Mouse (Mus musculus) heart, adult 10 weeks (tissue): ENCODE data around the gene Olfr434. TPM values are rescaled to one million over a fixed set of nuclear protein-coding genes. Genes with fewer than 3 reads are reported as not detected.

Source experiments
- polyA plus RNA-seq: library from polyadenylated mRNA; stranded (reverse); fragments of 350-450 nt; fragmentation: Illumina TruSeq; extraction: RNeasy Lipid Tissue Mini Kit (QIAGEN cat#74804); gene quantifications from one replicate; pipeline ENCODE4 v1.2.3, GENCODE M21; 2014; ENCODE audit warnings: low read depth, low replicate concordance

Olfr434 gene
- not detected for polyA plus RNA-seq

DNA sequence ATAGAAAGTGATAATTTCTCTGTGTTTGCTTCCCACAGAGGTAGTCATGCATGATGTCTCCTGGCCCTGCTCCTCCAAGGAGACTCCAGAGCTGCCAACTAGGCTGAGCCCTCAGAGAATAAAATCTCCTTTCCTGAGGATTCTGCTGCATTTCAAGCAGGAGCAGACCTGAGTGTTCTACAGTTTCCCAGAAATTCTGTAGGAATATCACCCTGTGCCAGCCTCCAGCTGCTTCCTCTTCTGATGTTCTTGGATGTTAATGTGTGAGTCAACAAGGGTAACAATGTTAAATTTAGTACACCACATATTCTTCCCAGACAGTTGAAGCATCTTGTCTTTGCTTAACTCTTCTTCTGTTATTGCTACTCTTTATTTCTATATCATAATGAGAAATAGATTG, at the start of gene Olfr434:
Gene Olfr434 (plus strand): TSS at position 149 of the 400 bp plus-strand sequence.

DNA sequence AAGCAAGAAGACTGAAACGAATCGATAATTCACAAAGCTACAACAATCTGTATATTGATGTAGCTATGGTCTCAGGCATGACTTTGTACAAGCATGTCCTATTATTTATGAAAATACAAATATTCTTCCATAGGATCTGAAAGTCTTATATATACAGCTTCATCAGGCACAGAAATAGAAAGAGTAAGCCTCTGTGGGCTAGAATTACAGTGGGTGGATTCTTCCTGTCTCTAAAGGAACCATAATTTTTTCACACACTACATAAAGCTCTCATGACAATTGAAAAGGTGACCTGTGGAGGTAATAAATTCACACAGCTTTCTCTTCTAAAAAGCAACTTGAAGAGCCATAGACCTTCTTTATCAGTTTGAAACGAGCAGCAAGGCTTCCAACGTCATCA, 41.0 kb upstream of the Olfr434 start, which contains the start of gene Olfr13:
Gene Olfr13 (plus strand): TSS at position 301 of the 400 bp plus-strand sequence.

DNA sequence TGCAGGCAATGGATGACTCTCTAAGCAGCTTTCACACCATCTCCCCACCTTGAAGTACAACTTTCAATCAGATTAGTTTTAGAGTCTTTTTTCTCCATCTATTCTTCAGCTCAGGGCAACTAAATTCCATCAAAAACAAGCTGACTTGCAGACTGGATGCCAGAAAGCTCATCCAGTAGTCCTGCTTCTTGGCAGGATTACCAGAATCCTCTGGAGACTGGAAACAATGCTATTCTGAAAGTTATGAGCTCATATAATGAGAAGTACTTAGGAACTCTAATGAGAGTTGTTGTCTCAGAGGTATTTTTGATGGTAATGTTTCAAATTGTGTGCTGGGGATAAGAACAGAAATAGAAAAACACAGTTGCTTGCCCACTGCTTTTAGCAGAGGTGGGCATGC, 16.0 kb upstream of the Olfr434 start, which contains the start of gene Olfr435:
Gene Olfr435 (plus strand): TSS at position 366 of the 400 bp plus-strand sequence.

DNA sequence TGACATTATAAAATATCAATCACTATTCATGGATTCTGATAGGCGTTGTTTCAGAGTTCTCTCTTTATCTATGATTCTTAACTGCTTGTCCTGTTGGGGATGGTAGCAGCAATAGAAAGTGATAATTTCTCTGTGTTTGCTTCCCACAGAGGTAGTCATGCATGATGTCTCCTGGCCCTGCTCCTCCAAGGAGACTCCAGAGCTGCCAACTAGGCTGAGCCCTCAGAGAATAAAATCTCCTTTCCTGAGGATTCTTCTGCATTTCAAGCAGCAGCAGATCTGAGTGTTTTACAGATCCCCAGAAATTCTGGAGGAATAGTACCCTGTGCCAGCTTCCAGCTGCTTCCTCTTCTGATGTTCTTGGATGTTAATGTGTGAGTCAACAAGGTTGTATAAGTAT, 18.4 kb downstream of the Olfr434 start, which contains the start of gene Olfr47:
Gene Olfr47 (plus strand): TSS at position 275 of the 400 bp plus-strand sequence.

DNA sequence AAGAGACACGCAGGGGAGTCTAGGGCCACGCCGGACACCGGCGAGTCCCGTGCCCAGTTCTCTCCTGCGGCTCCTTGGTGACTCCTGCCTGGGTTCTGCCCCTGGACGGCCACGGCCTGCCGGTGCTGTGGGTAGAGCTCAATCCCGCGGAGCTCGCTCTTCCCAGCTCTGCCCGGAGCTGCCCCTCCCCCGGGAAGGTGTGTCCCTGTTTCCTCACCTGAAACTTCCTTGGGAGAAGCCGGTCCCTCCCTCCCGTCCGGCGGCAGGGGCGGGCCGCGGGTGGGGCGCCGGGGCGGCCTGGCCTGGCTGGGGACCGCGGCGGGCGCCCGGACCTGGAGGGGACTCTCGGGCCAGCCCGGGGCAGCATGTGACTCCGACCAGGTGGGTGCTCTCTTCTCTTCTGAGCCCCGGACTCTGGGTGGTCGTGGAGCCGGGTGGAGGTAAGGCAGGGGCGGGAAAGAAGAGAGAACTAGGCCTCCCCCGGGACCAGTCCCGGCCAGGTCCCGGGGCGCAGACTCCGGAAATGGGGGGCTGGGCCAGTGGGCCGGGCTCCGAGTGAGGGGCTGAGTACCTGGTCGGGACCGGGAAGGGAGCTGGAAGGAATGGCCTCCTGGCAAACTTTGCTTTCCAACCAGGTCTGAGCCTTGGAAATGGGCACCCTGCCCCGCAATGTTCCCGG, 52.7 kb downstream of the Olfr434 start, which contains the start of gene Arhgef5:
Gene Arhgef5 (plus strand): TSS at position 220 of the 679 bp plus-strand sequence.

Other genes with a start within 250 kb of the Olfr434 start
- gene Olfr441, start 106.7 kb upstream of the Olfr434 start, polyA plus RNA-seq = not detected
- gene Olfr237-ps1, start 66.5 kb upstream of the Olfr434 start, polyA plus RNA-seq = not detected
- not detected for gene Olfr437, start 49.7 kb upstream of the Olfr434 start, polyA plus RNA-seq
- gene Olfr13, start 40.9 kb upstream of the Olfr434 start, polyA plus RNA-seq = not detected
- not detected for gene Olfr435, start 15.9 kb upstream of the Olfr434 start, polyA plus RNA-seq
- not detected for gene Olfr47, start 18.5 kb downstream of the Olfr434 start, polyA plus RNA-seq
- 19.8 TPM for gene Arhgef5, start 52.6 kb downstream of the Olfr434 start, polyA plus RNA-seq
- gene Nobox, start 96.5 kb downstream of the Olfr434 start, polyA plus RNA-seq = not detected